Mouse (Mus musculus): ENCODE measurements around the gene Efhc1.

DNA sequence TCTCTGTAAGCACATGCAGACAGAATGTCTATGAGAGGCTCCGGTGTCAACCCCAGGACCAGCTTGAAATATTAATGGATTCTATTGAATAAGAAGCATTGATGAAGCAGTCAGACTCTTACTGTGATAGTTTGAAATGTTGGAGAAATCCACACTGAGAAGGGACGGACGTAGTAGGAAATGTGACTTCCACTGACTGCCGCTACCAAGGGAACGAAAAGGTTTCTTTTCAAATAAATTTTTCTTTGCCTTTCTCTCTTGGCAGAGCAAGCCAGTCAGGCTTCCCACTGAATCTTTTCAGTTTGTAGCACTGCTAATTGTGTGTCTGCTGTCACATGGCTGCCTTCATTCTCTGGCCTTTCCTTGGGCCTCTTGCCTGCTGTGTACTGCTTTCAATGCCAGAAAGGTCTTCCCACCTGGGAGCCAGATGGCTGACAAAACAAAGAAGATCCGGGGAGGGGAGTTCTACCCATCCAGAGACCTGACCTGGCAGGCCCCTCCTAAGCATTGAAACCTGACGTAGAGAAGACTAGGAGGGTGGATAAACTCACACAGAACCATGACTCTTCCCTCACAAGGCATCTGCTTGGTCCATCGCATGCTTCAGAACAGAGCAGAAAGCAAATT is 45.8 kb upstream of the Efhc1 start:
- TF ChIP-seq CTCF (IDR thresholded peaks at IDR 0.05; ENCODE audit: low read depth) (no peak), EP300 (optimal IDR thresholded peaks at IDR 0.05) (no peak)
